Mouse (Mus musculus) cerebellum, adult 2 months (tissue): ENCODE data around the gene Srrt. TPM values are rescaled to one million over a fixed set of nuclear protein-coding genes. Genes with fewer than 3 reads are reported as not detected.

ENCODE experiments used
- DNase-seq, 2 experiments: peaks; one replicate each; pipeline ENCODE4 v3.0.0; 2021
- H3K27ac ChIP-seq: fragments of 200-500 bp; 2 replicates; pipeline ENCODE4 v1.5.1; 2012; ENCODE audit warnings: low read length, control low read depth, inconsistent platforms; ENCODE audit not compliant: insufficient read depth
- H3K27me3 ChIP-seq: fragments of 200-500 bp; 2 replicates; pipeline ENCODE4 v1.6.1; 2012; ENCODE audit warnings: inconsistent platforms, mild to moderate bottlenecking, low read length, moderate library complexity; ENCODE audit not compliant: control insufficient read depth, insufficient read depth
- H3K4me1 ChIP-seq: fragments of 200-500 bp; 2 replicates; pipeline ENCODE4 v1.6.1; 2011; ENCODE audit warnings: low read length; ENCODE audit not compliant: control insufficient read depth, insufficient read depth
- H3K4me3 ChIP-seq: fragments of 200-500 bp; replicated peaks from 2 replicates; pipeline ENCODE3; 2011; ENCODE audit warnings: mild to moderate bottlenecking, low read depth, low read length, control low read depth; ENCODE audit not compliant: insufficient read depth
- CTCF ChIP-seq: fragments of 200-500 bp; IDR thresholded peaks from 2 replicates; pipeline ENCODE4 v1.5.1; 2011; ENCODE audit warnings: low read depth, mild to moderate bottlenecking, control low read depth, low read length, moderate library complexity, borderline replicate concordance; ENCODE audit not compliant: insufficient read depth
- POLR2A ChIP-seq: fragments of 200-500 bp; IDR thresholded peaks from 2 replicates; pipeline ENCODE4 v1.6.1; 2011; ENCODE audit warnings: low read length, control low read depth, borderline replicate concordance; ENCODE audit not compliant: insufficient read depth
- WGBS: fragments of 180-500 bp; shearing (Covaris S2); methylation state at CpG from one replicate; pipeline ENCODE4 v1.1.7; 2018; 5-methylcytosine and 5-hydroxymethylcytosine counted together
- polyA plus RNA-seq: library from polyadenylated mRNA; depleted of rRNA; stranded (reverse); fragments of >200 nt; gene quantifications from 2 replicates; pipeline ENCODE4 v1.2.3, GENCODE M21; 2012

Gene Srrt
- polyA plus RNA-seq, 1 experiment, result 224 TPM

GRCm38 (mm10) chr5:137293839-137294743 lies 13.4 kb downstream of the Srrt start, which contains the start of gene Ufsp1:
Gene Ufsp1, plus strand, starts transcription at chr5:137294629.
- WGBS, result 1% methylated on average over 52 of the region's 52 CpGs

GRCm38 (mm10) chr5:137293282-137293681 lies 14.2 kb downstream of the Srrt start:
- H3K4me3 ChIP-seq, result peak overlapping the region; percentile 96
- under 1% methylated on average over 15 of the region's 15 CpGs for WGBS

More at GRCm38 (mm10) chr5:137293839-137294743, 13.4 kb downstream of the Srrt start, which contains the start of gene Ufsp1:
- Histone ChIP-seq H3K27ac (peak within 1 kb of the TSS; percentile 98), H3K4me3 (peak within 1 kb of the TSS; percentile 96), H3K4me1 (peaks cover 6% of the 10 kb centered on the region; the same call in 1 of the 2 replicates), H3K27me3 (no peaks in the 10 kb centered on the region)
- DNase-seq, result peak; percentile 96 to 97
- TF ChIP-seq POLR2A, result peak; percentile 79; the same call in 1 of the 2 replicates
- TF ChIP-seq CTCF, result no peak

GRCm38 (mm10) chr5:137291381-137291926 lies 16.0 kb downstream of the Srrt start:
- no peak overlapping the region for H3K27ac ChIP-seq
- no peak for TF ChIP-seq CTCF
- TF ChIP-seq POLR2A, result no peak
- no peak overlapping the region for H3K4me3 ChIP-seq
- peaks cover 6% of the 10 kb centered on the region; the same call in 1 of the 2 replicates for H3K4me1 ChIP-seq
- no peaks in the 10 kb centered on the region for H3K27me3 ChIP-seq
- DNase-seq, result no peak
- 82% methylated on average over 15 of the region's 15 CpGs for WGBS

More at GRCm38 (mm10) chr5:137293282-137293681, 14.2 kb downstream of the Srrt start:
- peak overlapping the region; percentile 98 for H3K27ac ChIP-seq
- no peaks in the 10 kb centered on the region for H3K27me3 ChIP-seq
- H3K4me1 ChIP-seq, result peaks cover 6% of the 10 kb centered on the region; the same call in 1 of the 2 replicates
- DNase-seq, result peak; percentile 86 to 88
- TF ChIP-seq CTCF (no peak), POLR2A (peak; percentile 73; the same call in 1 of the 2 replicates)

- DNase-seq, result peak; percentile 71
- TF ChIP-seq POLR2A (no peak), CTCF (peak; percentile 50; the same call in 1 of the 2 replicates)
- Histone ChIP-seq H3K27ac (no peak overlapping the region), H3K4me3 (no peak overlapping the region), H3K4me1 (peaks cover 13% of the 10 kb centered on the region; the same call in 1 of the 2 replicates), H3K27me3 (no peaks in the 10 kb centered on the region)
- WGBS, result 22% methylated on average over 15 of the region's 15 CpGs
These were observed 16.8 kb downstream of the Srrt start for GRCm38 (mm10) chr5:137290677-137291076.

- Histone ChIP-seq H3K27ac (no peak overlapping the region; the same call in 1 of the 2 replicates), H3K4me1 (peaks cover 13% of the 10 kb centered on the region; the same call in 1 of the 2 replicates), H3K4me3 (peak overlapping the region; percentile 78), H3K27me3 (no peaks in the 10 kb centered on the region)
- TF ChIP-seq POLR2A (no peak), CTCF (no peak)
- 60% methylated on average over 13 of the region's 13 CpGs for WGBS
- no peak for DNase-seq
These were observed 17.7 kb downstream of the Srrt start for GRCm38 (mm10) chr5:137289591-137290365.

- WGBS, result 3% methylated on average over 25 of the region's 25 CpGs
- Histone ChIP-seq H3K4me1 (peaks cover 13% of the 10 kb centered on the region; the same call in 1 of the 2 replicates), H3K27me3 (no peaks in the 10 kb centered on the region), H3K4me3 (peak overlapping the region; percentile 78), H3K27ac (peak overlapping the region; percentile 67)
- TF ChIP-seq CTCF, result peak; percentile 49; the same call in 1 of the 2 replicates
- no peak for TF ChIP-seq POLR2A
- peak; percentile 71 for DNase-seq
These were observed 18.4 kb downstream of the Srrt start for GRCm38 (mm10) chr5:137288999-137289470.

- peak overlapping the region; percentile 88 for H3K27ac ChIP-seq
- peak overlapping the region; percentile 78 for H3K4me3 ChIP-seq
- H3K4me1 ChIP-seq, result peaks cover 13% of the 10 kb centered on the region; the same call in 1 of the 2 replicates
- WGBS, result 1% methylated on average over 45 of the region's 65 CpGs
- peak; percentile 75 to 81 for DNase-seq
- TF ChIP-seq POLR2A (no peak; the same call in none of the 2 replicates), CTCF (no peak)
- no peaks in the 10 kb centered on the region for H3K27me3 ChIP-seq
These were observed 19.3 kb downstream of the Srrt start for GRCm38 (mm10) chr5:137287953-137288743.
